Mouse (Mus musculus) ES-CJ7 (cell line): ENCODE results near the gene Btbd35f30.
"Not testable (repeated sequence)": the region's sequence is repeated elsewhere in the genome, so short reads cannot be mapped to it uniquely, and the experiment has no call there.

Experiments
- DNase-seq: peaks from one replicate; pipeline ENCODE4 v3.0.0; 2011; ENCODE audit warnings: low read depth, low spot score

Gene Btbd35f30

DNA sequence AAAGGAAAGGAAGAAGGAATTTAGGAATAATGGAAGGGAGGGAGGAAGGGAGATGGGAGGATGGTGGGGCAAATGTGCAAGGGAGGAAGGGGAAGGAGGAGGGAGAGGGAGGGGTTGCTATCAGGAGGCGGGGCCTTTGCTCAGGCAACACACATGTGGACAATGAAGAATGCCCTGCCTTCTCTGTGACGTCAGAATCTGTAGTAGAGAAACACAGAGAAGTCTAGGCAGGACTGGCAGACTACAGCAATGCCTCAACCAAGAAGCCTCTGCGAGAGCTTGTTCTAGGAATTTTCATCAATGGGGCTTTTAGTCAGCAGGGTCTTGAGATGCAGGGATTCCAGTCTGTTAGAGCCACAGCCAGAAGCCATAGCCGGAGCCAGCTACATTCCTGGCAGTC is at the start of gene Btbd35f30:
Gene Btbd35f30, plus strand, starts transcription at position 301 of the 400 bp plus-strand sequence.
- DNase-seq, result not testable (repeated sequence)

DNA sequence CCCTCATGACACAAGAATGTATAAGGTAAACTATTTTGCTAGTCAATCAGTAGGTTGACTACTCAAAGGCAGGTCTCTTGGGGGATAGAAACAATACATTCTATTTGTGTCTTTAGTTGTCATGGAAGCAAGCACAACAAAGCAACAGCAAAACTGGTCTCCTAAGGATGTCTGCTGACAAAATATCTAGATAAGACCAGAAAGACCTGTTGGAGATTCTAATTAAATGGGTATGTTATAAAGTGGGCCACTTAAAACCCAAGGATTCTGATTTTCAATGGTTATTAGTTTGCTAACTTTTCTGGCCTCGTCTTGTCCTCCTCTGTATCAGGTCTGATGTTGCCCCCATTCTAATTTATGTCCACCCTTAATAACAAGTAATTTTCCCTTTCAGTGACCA is 47.0 kb downstream of the Btbd35f30 start, which contains the start of gene Gm21789:
Gene Gm21789, plus strand, starts transcription at position 301 of the 400 bp plus-strand sequence.
- DNase-seq, result not testable (repeated sequence)
